Mouse (Mus musculus): ENCODE measurements around the gene Ufc1. TPM values are rescaled to one million over a fixed set of nuclear protein-coding genes. Genes with fewer than 3 reads are reported as not detected.
"Not testable (repeated sequence)": the region's sequence is repeated elsewhere in the genome, so short reads cannot be mapped to it uniquely, and the experiment has no call there.

Gene Ufc1
- total RNA-seq, 2 experiments from 2014 or later, result 91.2 to 93.4 TPM

GRCm38 (mm10) chr1:171249913-171250600, 44.8 kb downstream of the Ufc1 start, which contains the start of gene Adamts4:
TSS of gene Adamts4 (plus strand) at chr1:171250421.
- intact Hi-C loops (cut with DNase I), result no loop called here
- DNase-seq, result peak; percentile 56

- intact Hi-C loops (cut with DNase I), result no loop called here
- DNase-seq, result no peak
These were observed 46.2 kb downstream of the Ufc1 start for GRCm38 (mm10) chr1:171248386-171249226.

GRCm38 (mm10) chr1:171247916-171248315, 46.9 kb downstream of the Ufc1 start:
- intact Hi-C loops (cut with DNase I), result no loop called here
- DNase-seq, result no peak

- intact Hi-C loops (cut with DNase I), result no loop called here
- DNase-seq, result no peak
These were observed 47.4 kb downstream of the Ufc1 start for GRCm38 (mm10) chr1:171247453-171247841.

- intact Hi-C loops (cut with DNase I), result no loop called here
- peak; percentile 98 for DNase-seq
These were observed 47.9 kb downstream of the Ufc1 start for GRCm38 (mm10) chr1:171246709-171247452.

- DNase-seq, result no peak
- intact Hi-C loops (cut with DNase I), result no loop called here
These were observed 49.5 kb downstream of the Ufc1 start for GRCm38 (mm10) chr1:171245353-171245752.

GRCm38 (mm10) chr1:171241952-171242351, 52.9 kb downstream of the Ufc1 start:
- DNase-seq; intact Hi-C loops (cut with DNase I): not testable (repeated sequence)

- no peak for DNase-seq
- intact Hi-C loops (cut with DNase I), result no loop called here
These were observed 53.9 kb downstream of the Ufc1 start for GRCm38 (mm10) chr1:171240911-171241310.

- intact Hi-C loops (cut with DNase I), result no loop called here
- no peak for DNase-seq
These were observed 54.7 kb downstream of the Ufc1 start for GRCm38 (mm10) chr1:171239992-171240744.

Other genes with a start within 250 kb of the Ufc1 start
- 1 to 10 TPM; 6.7 to 7.0 TPM for gene Fcgr3, start 230.1 kb downstream of the Ufc1 start, total RNA-seq (2021)
- 1 to 10 TPM in 1 of 2 experiments, under 1 TPM in 1; 0.91 to 1.6 TPM for gene Cfap126, start 181.1 kb downstream of the Ufc1 start, total RNA-seq (2021)
- 100 to 1,000 TPM; 200 to 212 TPM for gene Sdhc, start 144.4 kb downstream of the Ufc1 start, total RNA-seq (2021)
- gene Mpz, start 144.3 kb downstream of the Ufc1 start, total RNA-seq (2021), result not detected
- gene Pcp4l1, start 98.8 kb downstream of the Ufc1 start, total RNA-seq (2021), result 10 to 100 TPM in 1 of 2 experiments, 1 to 10 TPM in 1; 9.0 to 11.3 TPM
- not detected for gene Nr1i3, start 81.1 kb downstream of the Ufc1 start, total RNA-seq (2021)
- gene Tomm40l, start 72.5 kb downstream of the Ufc1 start, total RNA-seq (2021), result 10 to 100 TPM; 50.7 to 56.9 TPM
- 1 to 10 TPM; 2.6 to 3.0 TPM for gene Apoa2, start 70.0 kb downstream of the Ufc1 start, total RNA-seq (2021)
- gene Fcer1g, start 60.7 kb downstream of the Ufc1 start, total RNA-seq (2021), result 1 to 10 TPM; 7.1 to 8.0 TPM
- 1 to 10 TPM; 4.2 to 5.3 TPM for gene Adamts4, start 44.6 kb downstream of the Ufc1 start, total RNA-seq (2021)
- gene Ndufs2, start 43.6 kb downstream of the Ufc1 start, total RNA-seq (2021), result 100 to 1,000 TPM; 183 to 186 TPM
- 10 to 100 TPM; 74.2 to 87.8 TPM for gene B4galt3, start 24.7 kb downstream of the Ufc1 start, total RNA-seq (2021)
- 10 to 100 TPM; 19.6 to 25.4 TPM for gene Ppox, start 13.8 kb downstream of the Ufc1 start, total RNA-seq (2021)
- gene Usp21, start 7.0 kb downstream of the Ufc1 start, total RNA-seq (2021), result 10 to 100 TPM; 60.4 to 66.4 TPM
- gene Dedd, start 34.1 kb upstream of the Ufc1 start, total RNA-seq (2021), result 10 to 100 TPM; 38.4 to 45.9 TPM
- 10 to 100 TPM; 35.3 to 36.8 TPM for gene Nit1, start 50.6 kb upstream of the Ufc1 start, total RNA-seq (2021)
- gene Pfdn2, start 50.6 kb upstream of the Ufc1 start, total RNA-seq (2021), result 100 to 1,000 TPM; 112 to 125 TPM
- gene Klhdc9, start 65.8 kb upstream of the Ufc1 start, total RNA-seq (2021), result 1 to 10 TPM; 4.4 to 4.8 TPM
- gene Nectin4, start 75.1 kb upstream of the Ufc1 start, total RNA-seq (2021), result 1 to 10 TPM in 1 of 2 experiments, under 1 TPM in 1; 0.88 to 1.2 TPM
- gene Arhgap30, start 93.9 kb upstream of the Ufc1 start, total RNA-seq (2021), result 1 to 10 TPM in 1 of 2 experiments, under 1 TPM in 1; 0.98 to 1.6 TPM
- gene Usf1, start 116.3 kb upstream of the Ufc1 start, total RNA-seq (2021), result 100 to 1,000 TPM; 130 to 141 TPM
- 1 to 10 TPM; 2.9 to 5.8 TPM for gene Tstd1, start 123.8 kb upstream of the Ufc1 start, total RNA-seq (2021)
- 1 to 10 TPM; 4.9 to 6.2 TPM for gene F11r, start 142.5 kb upstream of the Ufc1 start, total RNA-seq (2021)
- 10 to 100 TPM; 10.5 to 10.9 TPM for gene Alyref2, start 208.5 kb upstream of the Ufc1 start, total RNA-seq (2021)
- gene Itln1, start 240.3 kb upstream of the Ufc1 start, total RNA-seq (2021), result not detected